Comparison of ENCODE assay signal across 16 mouse cellular contexts in genomic region chr17:83315476-83315875, GRCm38 (mm10). TPM values are rescaled to one million over a fixed set of nuclear protein-coding genes. Genes with fewer than 3 reads are reported as not detected.
A peak's percentile ranks its signal among the peaks of the same experiment; 100 is the strongest.
DNase-seq lines count a peak whose midpoint lies in the region; ATAC-seq lines count a peak whose summit lies in the region.
"Had no signal": no experiment of that assay in that cellular context is flagged by ENCODE, and none has a peak within 500 bp of the region (broad histone marks: within the 10 kb centered on the region; RNA-seq: fewer than 3 reads in every experiment).

No protein-coding gene starts in this region.

- intact Hi-C loops in heart, postnatal 25 days (cut with DNase I): no loop called here

- ATAC-seq in heart, embryonic 15.5 days (replicated peaks; ENCODE audit: insufficient number of reproducible peaks, insufficient read depth, low FRiP score, low read depth): no peak
- 0 out of 2 replicates have a peak, but pooled peaks have one; percentile 15 for ATAC-seq in granulocyte monocyte progenitor cell, adult 5-6 weeks (replicated peaks; ENCODE audit: poor library complexity, severe bottlenecking)
- no peak for ATAC-seq in forebrain, embryonic 15.5 days (replicated peaks)
- ATAC-seq: activated CD4-positive, CD25-positive, alpha-beta regulatory T cell, adult 4 months; forebrain, embryonic 14.5 days had no signal

- no peak for DNase-seq in heart, postnatal 25 days (ENCODE audit: low spot score)
- DNase-seq in kidney, postnatal 14 days: peak; percentile 14
- DNase-seq in kidney, postnatal 25 days: no peak
- peak; percentile 34 for DNase-seq in CD4-positive helper T cell, adult 2 months (ENCODE audit: low read depth, low spot score)
- no peak for DNase-seq in cerebellum, postnatal 14 days
- DNase-seq: cerebellum, postnatal 10 days had no signal

- H3K9me3 ChIP-seq in heart, embryonic 15.5 days (replicated peaks): no peaks in the 10 kb centered on the region
- no peaks in the 10 kb centered on the region for H3K9me3 ChIP-seq in forebrain, embryonic 15.5 days
- H3K9me3 ChIP-seq: hindbrain, embryonic 15.5 days; limb, embryonic 10.5 days; liver, embryonic 15.5 days had no signal

- H3K27ac ChIP-seq in heart, embryonic 15.5 days: peak overlapping the region; percentile 53
- H3K27ac ChIP-seq in forebrain, embryonic 15.5 days (replicated peaks): no peak overlapping the region
- H3K27ac ChIP-seq: hindbrain, embryonic 15.5 days; limb, embryonic 10.5 days; liver, embryonic 15.5 days; midbrain, embryonic 10.5 days; neural tube, embryonic 15.5 days had no signal

- no peak overlapping the region for H3K4me3 ChIP-seq in heart, embryonic 15.5 days
- H3K4me3 ChIP-seq in forebrain, embryonic 15.5 days: no peak overlapping the region
- H3K4me3 ChIP-seq: hindbrain, embryonic 15.5 days; limb, embryonic 10.5 days; liver, embryonic 15.5 days; midbrain, embryonic 10.5 days; neural tube, embryonic 15.5 days had no signal

- H3K4me1 ChIP-seq in heart, embryonic 15.5 days (replicated peaks): peaks cover 38% of the 10 kb centered on the region
- H3K4me1 ChIP-seq in forebrain, embryonic 15.5 days: peaks cover 11% of the 10 kb centered on the region

- no peak overlapping the region for H3K9ac ChIP-seq in heart, embryonic 15.5 days
- no peak overlapping the region for H3K9ac ChIP-seq in forebrain, embryonic 15.5 days (replicated peaks)
- H3K9ac ChIP-seq: hindbrain, embryonic 15.5 days; liver, embryonic 15.5 days; neural tube, embryonic 15.5 days had no signal

- no peaks in the 10 kb centered on the region for H3K27me3 ChIP-seq in heart, embryonic 15.5 days
- no peaks in the 10 kb centered on the region for H3K27me3 ChIP-seq in forebrain, embryonic 15.5 days
- H3K27me3 ChIP-seq: hindbrain, embryonic 15.5 days; neural tube, embryonic 15.5 days had no signal

- no peak overlapping the region for H3K4me2 ChIP-seq in heart, embryonic 15.5 days
- no peak overlapping the region for H3K4me2 ChIP-seq in forebrain, embryonic 15.5 days (replicated peaks)
- H3K4me2 ChIP-seq: hindbrain, embryonic 15.5 days; liver, embryonic 15.5 days; neural tube, embryonic 15.5 days had no signal

- H3K36me3 ChIP-seq in heart, embryonic 15.5 days: no peaks in the 10 kb centered on the region
- H3K36me3 ChIP-seq in forebrain, embryonic 15.5 days: no peaks in the 10 kb centered on the region
- H3K36me3 ChIP-seq: hindbrain, embryonic 15.5 days; limb, embryonic 10.5 days; liver, embryonic 15.5 days; midbrain, embryonic 10.5 days; neural tube, embryonic 15.5 days had no signal

- WGBS in heart, embryonic 15.5 days: 20% methylated on average over 4 of the region's 4 CpGs
- 71% methylated on average over 4 of the region's 4 CpGs for WGBS in forebrain, embryonic 15.5 days

RNA-seq across cellular contexts. Expression of gene Eml4, which starts 35.3 kb away (rescaled TPM):
- polyA plus RNA-seq in heart, embryonic 15.5 days (2015; fragmentation: Nextera tagmentation; extraction: Ambion mirVana): 11.0 and 16.3 TPM in 2 replicates
- total RNA-seq in heart, postnatal 25 days (2021): 1 to 10 TPM; 5.1 to 6.1 TPM
- total RNA-seq in granulocyte monocyte progenitor cell, adult 5-6 weeks (2014; fragmentation: Nextera tagmentation): 33.7 and 42.4 TPM in 2 replicates
- total RNA-seq in granulocyte monocyte progenitor cell, adult 5-6 weeks (2017): 82.3 and 87.2 TPM in 2 replicates
- polyA plus RNA-seq in forebrain, embryonic 15.5 days (2015; fragmentation: Nextera tagmentation; extraction: Ambion mirVana): 34.6 and 34.8 TPM in 2 replicates

Comparison
In these comparisons a context has a peak if more than half of its experiments do, and no peak if none do; other contexts are left out.
1. DNase-seq: peak in kidney, postnatal 14 days (single experiment) and CD4-positive helper T cell, adult 2 months (single experiment); none in heart, postnatal 25 days (single experiment), kidney, postnatal 25 days (0 of 2) and cerebellum, postnatal 14 days (0 of 2).
2. RNA of gene Eml4, which starts 35.3 kb away (total RNA-seq): 33.7 to 87.2 TPM in granulocyte monocyte progenitor cell, adult 5-6 weeks; 5.1 to 6.1 TPM in heart, postnatal 25 days; every median in the first group is over 4 times any median in the second.